Mouse (Mus musculus): ENCODE measurements at regions not wholly inside any gene's neighbourhood (a gene's known extent, or its start where the extent isn't known, plus 50 kb on each side); places are given as distances from the start of the nearest gene placed in this dataset.

DNA sequence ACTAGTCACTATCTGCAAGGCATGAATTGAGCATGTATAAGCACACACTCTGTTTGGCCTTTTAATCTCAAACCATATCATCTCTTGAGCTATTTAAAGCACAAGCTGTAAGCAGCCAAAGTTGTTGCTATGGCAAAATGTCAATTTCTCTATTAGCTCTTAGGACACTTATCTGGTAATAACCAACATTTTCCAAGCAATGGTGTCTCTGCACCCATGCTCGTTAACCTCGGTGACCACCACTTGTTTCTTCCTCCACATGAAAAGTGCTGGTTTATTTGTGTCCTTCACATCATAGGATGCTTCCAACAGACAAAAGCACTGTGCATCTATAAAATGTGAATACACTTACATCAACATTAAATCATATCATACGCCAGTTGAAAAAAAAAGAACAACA, 204.4 kb upstream of the Acvr2a start:
- TF ChIP-seq CTCF (IDR thresholded peaks at IDR 0.05; ENCODE audit: control insufficient read depth, insufficient read depth, insufficient read length) = no peak
- no peak for TF ChIP-seq MAX (IDR thresholded peaks at IDR 0.05)
- no peak for TF ChIP-seq FOSL1 (IDR thresholded peaks at IDR 0.05; ENCODE audit: insufficient read depth, low read length, poor library complexity, severe bottlenecking)
- TF ChIP-seq MYOG (IDR thresholded peaks at IDR 0.05; ENCODE audit: control insufficient read depth, extremely low read depth, insufficient read length) = no peak

All from C2C12 (cell line).